Mouse (Mus musculus) inflammation-experienced regulatory T-cells (primary cell): ENCODE results near the gene Calcoco1. TPM values are rescaled to one million over a fixed set of nuclear protein-coding genes. Genes with fewer than 3 reads are reported as not detected.

Experiments used
- polyA plus RNA-seq, 2 experiments: library from polyadenylated mRNA; unstranded; fragments of 100-300 nt; shearing (Covaris generic); gene quantifications; one replicate each; pipeline ENCODE4 v1.2.1; 2017

The Calcoco1 gene
- polyA plus RNA-seq, result 10 to 100 TPM; 32.4 to 44.9 TPM

DNA sequence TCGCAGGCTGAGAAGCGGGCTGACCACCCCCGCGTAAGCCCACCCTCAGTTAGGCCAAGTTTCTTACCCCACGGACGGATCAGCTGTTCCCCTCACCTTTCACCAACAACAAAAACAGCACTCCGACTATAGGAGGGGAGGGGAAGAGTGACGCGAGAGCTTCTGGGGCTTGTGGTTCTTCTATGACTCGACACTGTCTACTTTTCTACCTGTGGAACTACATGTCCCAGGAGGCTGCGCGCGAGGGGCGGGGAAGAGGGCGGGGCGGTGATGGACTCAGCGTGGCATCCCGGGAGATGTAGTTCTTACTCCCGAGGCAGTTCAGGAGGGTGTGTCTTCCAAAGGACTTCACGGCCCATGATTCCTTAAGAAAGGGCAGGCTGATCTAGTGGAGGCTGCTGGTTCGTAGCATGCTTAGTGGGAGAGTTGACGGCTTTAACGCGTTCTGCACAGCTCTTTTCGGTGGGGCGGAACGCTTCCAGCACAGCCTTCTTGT, at the start of gene Calcoco1:
TSS of gene Calcoco1 (minus strand) at position 199 of the 496 bp plus-strand sequence.

DNA sequence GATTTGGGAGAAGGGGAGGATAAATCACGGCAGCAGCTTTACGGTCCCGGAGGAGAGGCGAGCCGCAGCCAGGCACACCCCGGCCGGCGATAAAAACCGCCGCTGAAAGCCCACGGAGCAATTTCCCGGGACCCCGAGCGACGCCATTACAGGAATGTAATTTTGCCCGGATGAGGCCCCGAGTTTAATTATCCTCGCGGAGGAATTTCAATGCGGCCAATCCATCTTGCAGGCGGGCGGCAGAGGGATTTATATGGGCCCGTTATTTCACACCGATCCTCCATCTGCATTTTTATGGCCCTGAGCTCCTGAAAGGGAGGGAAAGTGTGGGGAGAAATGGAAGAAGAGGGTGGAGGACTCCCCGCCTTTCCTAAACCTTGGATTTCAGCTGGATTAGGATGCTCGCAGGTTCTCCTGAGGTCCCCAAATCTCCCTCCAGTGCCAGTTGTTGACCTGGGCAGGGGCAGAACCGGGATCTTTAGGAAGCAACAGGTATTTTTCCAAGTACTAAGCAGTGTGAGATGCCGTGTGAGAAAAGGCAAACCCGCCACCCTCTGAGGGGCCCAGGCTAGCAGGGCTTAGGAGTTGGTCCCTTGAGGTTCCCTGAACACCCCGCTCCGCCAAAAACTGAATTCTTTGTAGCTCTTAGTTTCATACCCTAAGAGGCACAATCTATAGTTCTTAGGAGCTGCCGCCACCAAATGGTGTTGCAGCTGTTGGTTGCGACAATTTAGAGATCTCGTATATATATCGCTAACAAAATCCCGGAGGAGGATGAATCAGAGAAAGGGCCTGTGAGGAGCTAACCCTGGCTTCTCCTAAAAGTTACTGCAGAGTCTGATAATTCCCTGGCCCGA, 49.5 kb downstream of the Calcoco1 start, which contains the start of gene Atp5g2:
TSS of gene Atp5g2 (minus strand) at position 138 of the 857 bp plus-strand sequence.

Other genes with a start within 250 kb of the Calcoco1 start
- not detected for gene Gm10337, start 218.5 kb downstream of the Calcoco1 start, polyA plus RNA-seq
- 1 to 10 TPM; 8.9 to 9.2 TPM for gene Map3k12, start 205.1 kb downstream of the Calcoco1 start, polyA plus RNA-seq
- gene Tarbp2, start 204.0 kb downstream of the Calcoco1 start, polyA plus RNA-seq, result 10 to 100 TPM; 50.6 to 57.9 TPM
- gene Npff, start 197.2 kb downstream of the Calcoco1 start, polyA plus RNA-seq, result 1 to 10 TPM; 5.1 to 7.0 TPM
- gene Gm28047, start 97.1 kb downstream of the Calcoco1 start, polyA plus RNA-seq, result not detected
- gene Atf7, start 96.7 kb downstream of the Calcoco1 start, polyA plus RNA-seq, result 10 to 100 TPM; 39.2 to 45.9 TPM
- 10 to 100 TPM; 13.5 to 20.1 TPM for gene Atp5g2, start 49.8 kb downstream of the Calcoco1 start, polyA plus RNA-seq
- gene Hoxc13, start 198.9 kb upstream of the Calcoco1 start, polyA plus RNA-seq, result under 1 TPM; 0.20 to 0.56 TPM
- gene Hoxc12, start 214.6 kb upstream of the Calcoco1 start, polyA plus RNA-seq, result under 1 TPM; 0.73 to 0.76 TPM
- not detected for gene Hoxc11, start 232.2 kb upstream of the Calcoco1 start, polyA plus RNA-seq
- gene Hoxc10, start 244.6 kb upstream of the Calcoco1 start, polyA plus RNA-seq, result under 1 TPM; 0.08 to 0.77 TPM
- not detected for gene Hoxc5, start 245.3 kb upstream of the Calcoco1 start, polyA plus RNA-seq